Mouse (Mus musculus) testis, adult 2 months (tissue): ENCODE data around the gene Ccnc. TPM values are rescaled to one million over a fixed set of nuclear protein-coding genes. Genes with fewer than 3 reads are reported as not detected.
"Not testable (repeated sequence)": the region's sequence is repeated elsewhere in the genome, so short reads cannot be mapped to it uniquely, and the experiment has no call there.

Experiments used
- H3K27ac ChIP-seq: fragments of 200-500 bp; 2 replicates; pipeline ENCODE4 v1.5.1; 2012; ENCODE audit warnings: low read depth, low read length; ENCODE audit not compliant: control insufficient read depth, insufficient read depth
- H3K27me3 ChIP-seq: fragments of 200-500 bp; 2 replicates; pipeline ENCODE4 v1.6.1; 2012; ENCODE audit warnings: mild to moderate bottlenecking, low read length, moderate library complexity; ENCODE audit not compliant: control insufficient read depth, insufficient read depth
- H3K36me3 ChIP-seq: fragments of 200-500 bp; 2 replicates; pipeline ENCODE4 v1.6.1; 2012; ENCODE audit warnings: mild to moderate bottlenecking, low read length; ENCODE audit not compliant: control insufficient read depth, insufficient read depth
- H3K4me1 ChIP-seq: fragments of 200-500 bp; 2 replicates; pipeline ENCODE4 v1.6.1; 2012; ENCODE audit warnings: low read length; ENCODE audit not compliant: control insufficient read depth, insufficient read depth
- H3K4me3 ChIP-seq: fragments of 200-500 bp; 2 replicates; pipeline ENCODE4 v1.5.1; 2012; ENCODE audit warnings: low read depth, mild to moderate bottlenecking, low read length, moderate library complexity, mixed read lengths; ENCODE audit not compliant: control insufficient read depth
- CTCF ChIP-seq: fragments of 200-500 bp; IDR thresholded peaks from 2 replicates; pipeline ENCODE4 v1.5.1; 2012; ENCODE audit warnings: low read depth, mild to moderate bottlenecking, inconsistent platforms, low read length, moderate library complexity; ENCODE audit not compliant: control insufficient read depth, insufficient read depth, insufficient replicate concordance
- POLR2A ChIP-seq: fragments of 200-500 bp; IDR thresholded peaks from 2 replicates; pipeline ENCODE4 v1.6.1; 2012; ENCODE audit warnings: low read depth, mild to moderate bottlenecking, inconsistent platforms, low read length, moderate library complexity; ENCODE audit not compliant: control insufficient read depth
- polyA plus RNA-seq: library from polyadenylated mRNA; depleted of rRNA; stranded (reverse); fragments of >200 nt; gene quantifications from 2 replicates; pipeline ENCODE4 v1.2.3, GENCODE M21; 2012

Gene Ccnc
- polyA plus RNA-seq, 1 experiment: 9.7 TPM

DNA sequence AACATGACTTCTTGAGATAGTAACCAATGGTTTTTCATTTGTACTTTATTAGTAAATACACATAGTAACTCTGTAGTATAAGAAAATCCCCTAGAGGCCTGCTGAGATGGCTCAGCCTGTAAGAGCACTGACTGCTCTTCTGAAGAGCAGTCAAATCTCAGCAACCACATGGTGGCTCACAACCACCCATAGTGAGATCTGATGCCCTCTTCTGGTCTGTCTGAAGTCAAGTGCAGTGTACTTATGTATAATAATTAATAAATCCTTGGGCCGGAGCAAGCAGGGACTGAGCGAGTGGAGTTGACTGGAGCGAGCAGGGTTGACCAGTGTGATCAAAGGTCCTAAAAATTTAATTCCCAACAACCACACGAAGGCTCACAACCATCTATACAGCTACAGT is 11.7 kb downstream of the Ccnc start:
- H3K27ac ChIP-seq: no peak overlapping the region
- no peaks in the 10 kb centered on the region for H3K4me1 ChIP-seq
- no peaks in the 10 kb centered on the region for H3K27me3 ChIP-seq
- no peaks in the 10 kb centered on the region; the same call in 1 of the 2 replicates for H3K36me3 ChIP-seq
- no peak overlapping the region for H3K4me3 ChIP-seq
- TF ChIP-seq CTCF: no peak

DNA sequence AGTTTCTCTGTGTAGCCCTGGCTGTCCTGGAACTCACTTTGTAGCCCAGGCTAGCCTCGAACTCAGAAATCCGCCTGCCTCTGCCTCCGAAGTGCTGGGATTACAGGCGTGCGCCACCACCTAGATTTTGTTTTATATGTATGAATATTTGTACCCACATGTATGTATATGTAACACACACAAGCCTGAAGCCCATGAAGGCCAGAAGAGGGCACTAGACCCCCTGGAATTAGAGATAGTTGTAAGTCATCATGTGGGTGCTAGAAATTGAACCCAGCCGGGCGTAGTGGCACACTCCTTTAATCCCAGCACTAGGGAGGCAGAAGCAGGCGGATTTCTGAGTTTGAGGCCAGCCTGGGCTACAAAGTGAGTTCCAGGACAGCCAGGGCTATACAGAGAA is 16.6 kb downstream of the Ccnc start:
- H3K4me1 ChIP-seq, H3K27ac ChIP-seq, H3K36me3 ChIP-seq, H3K4me3 ChIP-seq, H3K27me3 ChIP-seq: not testable (repeated sequence)

DNA sequence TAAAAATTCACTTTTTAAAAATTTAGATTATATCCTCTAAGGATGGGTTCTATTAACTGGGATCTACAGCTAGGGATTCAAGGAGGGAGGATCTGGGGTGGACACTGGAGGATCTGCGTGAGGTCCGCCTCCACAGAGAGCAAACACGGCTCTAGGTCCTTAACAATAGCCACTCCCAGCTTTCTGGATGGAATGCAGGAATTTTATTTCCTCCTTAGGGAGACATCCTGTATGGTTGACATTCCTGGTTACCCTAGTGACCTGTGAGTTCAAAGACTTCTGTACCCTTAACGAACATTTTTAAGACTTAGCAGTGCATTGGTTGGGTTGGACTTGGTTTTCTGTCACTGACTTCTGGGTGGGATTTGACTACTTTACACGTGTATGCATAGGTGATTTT is 18.2 kb downstream of the Ccnc start:
- Histone ChIP-seq H3K4me3 (no peak overlapping the region), H3K4me1 (no peaks in the 10 kb centered on the region), H3K27me3 (no peaks in the 10 kb centered on the region), H3K27ac (no peak overlapping the region), H3K36me3 (no peaks in the 10 kb centered on the region)
- no peak for TF ChIP-seq POLR2A
- TF ChIP-seq CTCF: no peak

DNA sequence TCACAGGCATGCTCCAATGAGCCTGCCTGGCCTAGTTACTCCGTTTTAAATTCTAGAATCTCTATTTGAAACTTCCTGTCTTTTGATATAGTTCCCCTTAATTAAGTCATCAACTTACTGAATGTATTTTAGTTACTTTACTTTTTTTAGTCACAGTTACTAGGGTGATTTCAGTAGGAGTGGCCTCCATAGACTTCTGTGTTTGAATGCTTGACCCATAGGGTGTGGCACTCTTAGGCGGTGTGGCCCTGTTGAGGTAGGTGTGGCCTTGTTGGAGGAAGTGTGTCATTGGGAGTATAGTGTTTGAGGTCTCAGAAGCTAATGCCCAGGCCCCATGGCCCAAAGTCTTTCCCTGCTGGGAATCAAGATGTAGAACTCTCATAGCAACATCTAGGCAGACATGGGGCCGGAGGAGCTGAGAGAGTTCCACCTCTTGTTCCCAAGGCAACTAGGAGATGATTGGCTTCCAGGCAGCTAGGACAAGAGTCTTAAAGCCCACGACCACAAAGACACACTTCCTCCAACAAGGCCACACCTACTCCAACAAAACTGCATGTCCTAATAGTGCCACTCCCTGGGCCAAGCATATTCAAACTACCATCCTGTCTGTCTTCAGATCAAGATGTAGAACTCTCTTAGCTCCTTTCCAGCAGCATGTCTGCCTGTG is 27.8 kb downstream of the Ccnc start:
- H3K4me3 ChIP-seq: no peak overlapping the region
- no peaks in the 10 kb centered on the region for H3K36me3 ChIP-seq
- H3K4me1 ChIP-seq: no peaks in the 10 kb centered on the region
- no peak overlapping the region for H3K27ac ChIP-seq
- TF ChIP-seq POLR2A (no peak), CTCF (no peak)
- H3K27me3 ChIP-seq: no peaks in the 10 kb centered on the region

DNA sequence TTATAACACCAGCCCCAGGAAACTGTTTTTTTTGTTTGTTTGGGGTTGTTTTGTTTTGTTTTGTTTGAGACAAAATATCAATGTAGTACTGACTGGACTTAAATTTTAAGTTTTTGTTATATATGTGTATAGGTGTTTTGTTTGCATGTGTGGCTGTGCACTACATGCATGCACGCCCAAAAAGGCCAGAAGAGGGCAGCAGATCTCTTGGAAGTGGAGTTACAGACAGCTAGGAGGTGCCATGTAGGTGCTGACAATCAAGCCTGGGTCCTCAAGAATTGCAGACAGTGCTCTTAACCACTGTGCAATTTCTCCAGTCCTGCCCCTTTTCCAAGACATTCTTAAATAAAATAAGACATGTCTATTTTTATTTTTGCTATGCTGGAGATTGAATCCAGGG is 31.4 kb downstream of the Ccnc start:
- no peaks in the 10 kb centered on the region for H3K4me1 ChIP-seq
- no peak for TF ChIP-seq CTCF
- no peak for TF ChIP-seq POLR2A
- H3K36me3 ChIP-seq: no peaks in the 10 kb centered on the region
- no peaks in the 10 kb centered on the region for H3K27me3 ChIP-seq
- no peak overlapping the region for H3K27ac ChIP-seq
- no peak overlapping the region for H3K4me3 ChIP-seq

DNA sequence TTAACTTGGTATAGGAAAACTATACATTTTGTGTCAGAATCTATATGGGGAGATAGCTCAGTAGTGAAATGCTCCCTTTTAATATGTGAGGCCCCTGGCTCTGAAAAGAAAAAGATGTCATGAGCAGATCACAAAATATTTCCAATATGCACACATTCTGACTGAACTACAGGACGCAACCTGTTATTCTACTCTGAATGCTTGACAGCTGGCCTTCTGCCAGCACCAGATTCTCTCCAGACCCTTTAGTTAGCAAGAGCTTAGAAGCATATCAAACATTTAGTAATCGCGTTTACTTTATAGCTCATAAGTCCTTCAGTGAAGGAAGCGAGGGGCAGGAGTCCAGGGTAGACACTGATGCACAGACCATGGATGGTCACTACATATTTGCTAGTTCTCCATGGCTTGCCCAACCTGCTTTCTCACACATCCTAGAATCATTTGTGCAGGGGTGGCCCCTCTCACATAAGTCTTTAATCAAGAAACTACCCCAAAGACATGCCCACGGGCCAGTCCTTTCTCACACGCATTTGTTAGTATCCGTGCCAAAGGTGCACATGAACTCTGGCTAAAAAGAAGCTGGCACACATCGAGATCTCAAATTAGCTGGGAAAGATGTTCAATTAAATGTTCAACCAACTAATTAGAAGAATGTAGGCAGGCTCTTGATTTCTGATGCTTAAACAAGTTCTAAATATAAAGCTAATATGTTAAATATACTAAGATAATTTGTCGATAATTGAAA is 34.1 kb downstream of the Ccnc start:
- TF ChIP-seq POLR2A (no peak), CTCF (no peak)
- Histone ChIP-seq H3K27me3 (no peaks in the 10 kb centered on the region), H3K4me1 (no peaks in the 10 kb centered on the region), H3K4me3 (no peak overlapping the region), H3K27ac (no peak overlapping the region), H3K36me3 (no peaks in the 10 kb centered on the region)

DNA sequence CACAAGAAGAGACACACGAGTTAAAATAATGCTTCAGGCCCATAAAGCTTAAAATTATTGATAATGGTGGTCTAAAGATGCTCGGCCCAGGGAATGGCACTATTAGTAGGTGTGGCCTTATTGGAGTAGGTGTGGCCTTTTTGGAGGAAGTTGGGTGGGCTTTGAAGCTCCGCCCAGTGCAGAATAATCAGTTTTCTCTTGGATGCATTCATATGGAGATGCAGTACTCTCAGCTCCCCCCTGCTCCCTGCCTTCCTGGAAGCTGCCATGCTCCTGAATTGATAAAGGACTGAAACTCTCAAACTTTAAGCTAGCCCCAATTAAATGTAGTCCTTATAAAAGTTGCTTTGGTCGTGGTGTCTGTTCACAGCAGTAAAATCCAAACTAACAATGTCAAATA is 36.3 kb downstream of the Ccnc start:
- no peak for TF ChIP-seq POLR2A
- TF ChIP-seq CTCF: no peak
- no peaks in the 10 kb centered on the region for H3K36me3 ChIP-seq
- H3K27ac ChIP-seq: no peak overlapping the region
- peaks cover 2% of the 10 kb centered on the region; the same call in 1 of the 2 replicates for H3K4me1 ChIP-seq
- no peaks in the 10 kb centered on the region for H3K27me3 ChIP-seq
- H3K4me3 ChIP-seq: no peak overlapping the region

DNA sequence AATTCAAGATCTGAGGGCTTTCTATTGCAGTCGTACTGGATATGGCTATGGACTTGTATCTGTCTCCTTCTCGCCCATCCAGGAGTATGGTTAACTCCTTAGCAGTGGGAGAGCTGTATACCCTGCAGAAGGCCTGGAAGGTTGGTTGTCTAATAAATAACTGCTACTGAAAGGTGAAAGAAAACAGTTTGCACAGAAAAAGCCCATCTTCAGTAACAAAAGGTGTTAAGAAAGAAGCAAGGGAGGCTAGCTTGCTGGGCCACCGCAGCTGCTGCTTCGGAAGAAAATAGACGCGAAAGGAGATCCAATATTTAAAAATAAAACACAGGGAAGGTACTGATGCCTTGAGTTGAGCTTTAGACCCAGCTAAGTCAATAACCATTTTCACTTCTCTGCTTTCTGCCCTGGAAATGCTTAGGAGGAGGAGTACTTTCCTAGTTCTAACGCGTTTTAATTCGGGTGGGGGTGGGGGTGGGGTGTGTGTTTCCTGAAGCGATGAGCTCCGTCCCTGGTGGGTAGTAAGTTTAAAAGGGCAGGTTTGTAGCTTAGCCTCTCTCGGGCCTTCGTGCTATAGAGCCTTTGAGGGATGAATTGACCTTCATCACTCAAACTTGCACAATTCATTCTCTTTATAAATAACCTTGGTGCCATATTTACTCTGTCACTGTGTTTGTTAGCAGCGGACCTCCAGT is 38.8 kb downstream of the Ccnc start:
- Histone ChIP-seq H3K27ac (no peak overlapping the region), H3K4me1 (peaks cover 2% of the 10 kb centered on the region; the same call in 1 of the 2 replicates), H3K36me3 (no peaks in the 10 kb centered on the region), H3K27me3 (no peaks in the 10 kb centered on the region), H3K4me3 (peak overlapping the region; percentile 95)
- TF ChIP-seq POLR2A: no peak
- no peak for TF ChIP-seq CTCF
